Mouse (Mus musculus) olfactory bulb, adult 2 months (tissue): ENCODE results near the gene Cidec.

ENCODE experiments used
- CTCF ChIP-seq: fragments of 200-500 bp; IDR thresholded peaks from 2 replicates; pipeline ENCODE4 v1.5.1; 2012; ENCODE audit warnings: low read depth, mild to moderate bottlenecking, low read length, moderate library complexity; ENCODE audit not compliant: insufficient read depth
- POLR2A ChIP-seq: fragments of 200-500 bp; IDR thresholded peaks from 2 replicates; pipeline ENCODE4 v1.6.1; 2012; ENCODE audit warnings: mild to moderate bottlenecking, low read depth, low read length, moderate library complexity; ENCODE audit not compliant: insufficient read depth

- TF ChIP-seq CTCF, result no peak
- no peak for TF ChIP-seq POLR2A
Measured at GRCm38 (mm10) chr6:113406683-113407082, 28.9 kb downstream of the Cidec start.
